Mouse (Mus musculus) embryo, embryonic 10 days (tissue): ENCODE data around the gene Mfn1.

Source experiments
- DNase-seq: peaks from one replicate; pipeline ENCODE4 v3.0.0-alpha.2; 2015; ENCODE audit warnings: low spot score

Mfn1 gene

DNA sequence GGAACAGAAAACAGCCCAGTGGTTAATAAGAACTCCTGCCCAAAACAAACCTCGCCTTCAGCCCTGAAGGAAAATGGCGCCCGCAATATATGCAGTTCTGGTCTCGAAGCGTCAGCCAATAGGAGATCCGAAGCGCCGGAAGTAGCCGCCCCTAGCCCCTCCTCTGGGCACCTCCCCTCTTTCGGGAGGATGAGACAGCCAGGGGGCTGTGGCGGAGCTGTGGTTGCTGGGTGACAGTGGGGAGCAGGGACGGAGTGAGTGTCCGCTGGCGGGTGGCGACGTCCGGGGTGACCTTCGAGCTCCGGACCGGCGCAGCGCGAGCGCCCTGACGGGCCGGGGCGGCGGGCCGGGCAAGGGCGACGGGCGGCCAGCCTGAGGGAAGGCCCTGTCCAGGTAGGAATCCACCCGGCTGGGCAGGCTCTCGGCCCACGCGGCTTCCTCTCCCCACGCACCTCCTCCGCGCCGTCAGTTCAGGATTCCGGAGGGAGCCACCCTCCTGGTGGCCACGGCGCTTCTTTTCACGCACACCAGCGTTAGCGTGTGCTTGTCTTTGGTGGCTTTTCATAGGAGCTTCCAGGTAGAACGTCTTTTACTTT lies at the start of gene Mfn1:
TSS of gene Mfn1 (plus strand) at position 163 of the 596 bp plus-strand sequence.
- DNase-seq = peak; percentile 90

GRCm38 (mm10) chr3:32479961-32480360 lies 49.3 kb upstream of the Mfn1 start:
- no peak for DNase-seq

DNA sequence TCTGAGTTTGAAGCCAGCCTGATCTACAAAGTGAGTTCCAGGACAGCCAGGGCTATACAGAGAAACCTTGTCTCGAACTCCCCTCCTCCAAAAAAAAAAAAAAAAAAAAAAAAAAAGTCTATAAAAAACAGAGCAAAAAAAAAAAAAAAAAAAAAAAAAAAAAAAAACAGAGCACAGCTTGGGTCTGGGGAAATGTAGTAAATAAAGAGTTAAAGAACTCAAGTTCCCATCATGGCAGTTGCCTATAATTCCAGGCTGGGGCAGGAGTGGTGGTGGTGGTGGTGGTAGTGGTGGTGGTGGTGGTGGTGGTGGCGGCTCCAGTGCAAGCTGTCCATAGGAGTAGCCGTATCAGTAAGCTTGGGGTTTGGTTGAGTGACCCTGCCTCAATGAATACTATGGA lies 46.2 kb upstream of the Mfn1 start:
- DNase-seq = no peak

DNA sequence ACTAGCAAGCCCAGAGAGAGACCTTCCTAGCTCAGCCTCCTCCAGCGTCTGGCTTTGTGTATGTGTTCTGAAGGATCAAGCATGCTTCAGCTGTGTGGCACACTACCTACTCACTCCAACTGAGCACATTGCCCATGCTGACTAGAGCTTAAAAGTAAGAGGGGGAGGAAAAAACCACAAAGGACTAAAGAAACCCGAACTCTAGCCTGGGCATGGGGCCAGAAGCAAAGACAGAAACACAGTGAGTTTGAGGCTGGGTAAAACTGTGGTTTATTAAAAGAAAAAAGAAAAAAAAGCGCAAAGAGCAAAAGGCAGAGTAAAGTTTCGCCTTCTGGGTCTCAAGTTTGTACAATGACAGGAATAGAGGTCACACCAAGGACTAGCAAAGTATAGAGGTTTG lies 42.7 kb upstream of the Mfn1 start:
- DNase-seq = no peak

DNA sequence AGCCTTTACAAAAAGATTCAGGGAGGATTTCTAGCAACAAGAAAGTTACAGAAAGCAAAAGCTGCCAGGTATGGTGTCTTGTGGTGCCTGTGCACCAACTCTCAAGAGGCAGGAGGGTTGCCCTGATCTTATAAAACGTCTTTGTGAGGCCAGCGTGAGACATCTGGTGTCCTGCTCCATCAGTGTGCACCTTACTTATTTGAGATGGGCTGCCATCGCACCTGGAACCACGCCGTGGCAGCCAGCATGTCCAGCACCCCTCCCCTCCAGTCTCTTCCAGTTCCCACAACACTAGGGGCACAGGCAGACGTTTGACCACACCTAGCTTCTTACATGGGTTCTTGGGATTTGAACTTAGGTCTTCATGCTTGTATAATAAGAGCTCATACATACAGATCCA lies 41.1 kb upstream of the Mfn1 start:
- DNase-seq = no peak

GRCm38 (mm10) chr3:32490076-32490927 lies 39.0 kb upstream of the Mfn1 start:
- no peak for DNase-seq

DNA sequence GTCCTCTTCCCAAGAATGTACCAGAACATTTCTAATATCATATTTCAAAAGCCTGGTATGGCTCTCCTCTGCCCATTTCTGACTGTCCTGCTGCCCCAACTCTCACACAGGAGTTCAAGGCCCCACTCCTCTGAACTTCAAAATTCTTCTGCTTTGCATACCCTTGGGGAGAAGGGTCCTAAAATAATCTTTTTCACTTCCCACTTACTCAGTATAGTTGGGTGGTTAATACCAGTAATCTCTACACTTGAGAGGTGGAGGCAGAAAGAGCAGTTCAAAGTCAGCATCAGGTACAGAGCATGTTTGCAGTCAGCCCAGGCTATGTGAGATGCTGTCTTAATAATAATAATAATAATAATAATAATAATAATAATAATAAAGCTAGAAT lies 38.3 kb upstream of the Mfn1 start:
- no peak for DNase-seq

DNA sequence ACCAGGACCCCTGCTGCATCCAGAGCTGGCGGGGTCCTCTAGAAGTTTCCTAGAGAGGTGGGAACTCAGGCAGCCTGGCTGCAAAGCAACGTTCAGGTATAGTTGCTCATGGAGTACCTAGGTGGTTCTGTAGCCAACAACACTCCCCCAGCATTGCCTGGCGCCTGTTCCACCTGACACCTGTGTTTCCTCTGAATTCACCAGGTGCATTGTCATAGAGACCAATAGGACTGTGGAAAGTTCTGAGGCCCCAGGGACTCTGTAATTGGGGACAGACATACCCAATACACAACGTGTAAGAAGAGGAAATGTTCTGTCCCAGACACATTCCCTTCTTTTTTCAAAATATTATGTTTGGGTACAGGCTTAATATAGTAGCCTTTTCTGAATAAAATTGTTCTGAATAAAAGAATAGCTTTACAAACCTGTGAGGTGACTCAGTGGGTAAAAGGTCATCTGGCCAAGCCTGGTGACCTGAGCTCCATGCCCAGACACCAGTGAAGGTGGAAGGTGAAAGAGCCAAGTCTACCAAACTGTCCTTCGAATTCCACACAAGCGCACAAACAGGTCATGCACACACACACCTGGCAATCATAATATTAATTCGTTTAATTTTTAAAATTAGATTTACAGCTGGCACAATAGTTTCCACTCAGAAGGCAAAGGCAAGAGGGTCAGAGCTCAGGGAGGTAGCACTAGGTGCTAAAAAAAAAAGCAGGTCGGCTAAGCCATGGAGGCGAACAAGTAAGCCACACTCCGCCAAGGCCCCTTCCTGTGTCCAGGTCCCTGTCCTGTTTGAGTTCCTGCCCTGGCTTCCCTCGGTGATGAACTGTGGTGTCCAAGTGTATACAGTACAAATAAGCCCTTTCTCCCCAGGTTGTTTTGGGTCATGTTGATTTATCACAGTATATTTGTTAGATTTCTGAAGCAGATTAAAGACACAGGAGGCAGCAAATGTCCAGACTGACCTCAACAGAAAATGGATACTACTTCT lies 36.9 kb upstream of the Mfn1 start, which contains the start of gene Kcnmb3:
TSS of gene Kcnmb3 (minus strand) at position 135 of the 994 bp plus-strand sequence.
- no peak for DNase-seq

DNA sequence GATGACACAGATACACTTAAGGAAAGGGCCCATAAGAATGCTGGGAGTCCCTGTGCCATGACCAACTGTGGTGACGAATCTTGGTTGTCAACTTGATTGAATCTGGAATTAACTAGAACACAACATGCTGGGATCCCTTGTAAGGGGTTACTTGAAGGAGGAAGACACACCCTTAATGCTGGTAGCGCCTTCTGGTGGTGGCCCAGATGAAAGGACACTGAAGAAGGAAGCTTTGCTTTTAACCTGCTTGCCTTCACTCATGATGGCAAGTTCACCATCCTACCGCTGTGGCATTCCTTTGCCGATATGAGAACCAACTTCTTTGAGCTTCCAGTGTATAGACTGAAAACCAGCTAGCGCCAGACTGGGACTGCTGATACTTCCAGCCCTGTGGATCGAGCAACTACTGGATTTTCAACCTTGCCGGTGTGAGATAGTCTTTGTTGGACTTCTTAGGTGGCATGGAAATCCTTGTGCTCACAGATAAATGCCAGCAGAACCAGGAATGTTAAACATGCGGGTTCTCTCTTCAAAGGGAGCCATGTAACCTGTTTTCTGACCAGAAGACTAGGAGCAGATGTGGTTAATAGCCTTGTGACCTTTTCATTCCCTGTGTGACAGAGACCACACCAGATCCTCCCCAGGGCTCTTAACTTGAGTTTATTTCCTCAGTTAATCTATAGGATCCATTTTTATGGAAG lies 34.7 kb upstream of the Mfn1 start:
- DNase-seq = peak; percentile 13

- no peak for DNase-seq
Observed at GRCm38 (mm10) chr3:32495088-32495770, 34.0 kb upstream of the Mfn1 start.

DNA sequence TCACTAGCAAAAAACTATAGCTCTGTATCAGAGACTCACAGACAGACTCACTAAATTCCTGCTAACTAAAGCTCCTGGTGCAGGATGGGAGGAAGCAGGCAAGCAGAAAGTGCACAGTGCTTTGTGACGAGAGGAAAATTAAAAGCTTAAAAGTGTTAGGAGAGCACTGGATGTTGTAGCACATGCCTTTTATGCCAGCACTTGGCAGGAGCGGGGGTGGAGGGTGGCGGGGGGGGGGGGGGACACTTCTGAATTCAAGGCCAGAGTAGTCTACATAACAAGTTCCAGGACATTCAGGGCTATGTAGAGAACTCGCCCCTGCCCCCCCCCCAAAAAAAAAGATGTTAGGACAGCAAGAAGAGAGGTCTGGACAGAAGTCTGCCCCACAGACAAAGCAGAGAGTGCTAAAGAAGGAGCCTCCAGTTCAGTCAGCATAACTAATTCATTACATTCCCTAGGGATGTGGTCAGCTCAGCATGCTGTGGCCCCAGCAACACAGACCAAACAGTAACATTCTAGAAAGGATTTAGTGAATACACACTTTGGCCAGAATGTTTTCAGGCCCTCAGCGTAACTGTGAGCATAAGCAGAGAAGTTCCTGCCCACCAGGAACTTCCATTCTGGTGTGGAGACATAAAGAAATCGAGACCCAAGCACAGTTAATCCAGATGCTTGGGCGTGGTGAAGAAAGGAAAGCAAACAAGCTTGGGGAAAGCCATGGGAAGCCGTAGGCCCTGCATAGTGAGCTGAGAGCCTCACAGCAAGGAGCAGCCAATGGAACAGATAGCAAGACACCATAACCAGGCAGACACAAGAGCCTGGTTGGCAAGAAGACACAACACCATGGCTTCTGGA lies 33.2 kb upstream of the Mfn1 start:
- DNase-seq = peak; percentile 44

- no peak for DNase-seq
Observed at GRCm38 (mm10) chr3:32496711-32497070, 32.6 kb upstream of the Mfn1 start.

DNA sequence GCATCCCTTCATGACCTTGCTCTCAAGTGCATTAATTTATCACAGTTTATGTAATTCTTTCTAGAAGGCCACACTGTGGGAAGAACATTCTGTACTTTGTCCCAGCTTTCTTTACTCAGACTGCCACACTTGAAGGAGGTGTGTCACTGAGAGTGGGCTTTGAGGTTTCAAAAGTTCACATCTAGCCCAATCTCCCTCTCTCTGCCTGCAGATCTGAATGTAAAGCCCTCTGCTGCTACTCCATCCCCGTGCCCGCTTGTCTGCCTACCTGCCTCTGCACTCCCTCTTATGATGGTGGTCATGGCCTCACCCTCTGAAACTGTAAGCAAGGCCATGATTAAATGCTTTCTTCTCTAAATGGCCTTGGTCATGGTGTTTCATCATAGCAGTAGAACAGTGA lies 28.9 kb upstream of the Mfn1 start:
- no peak for DNase-seq

DNA sequence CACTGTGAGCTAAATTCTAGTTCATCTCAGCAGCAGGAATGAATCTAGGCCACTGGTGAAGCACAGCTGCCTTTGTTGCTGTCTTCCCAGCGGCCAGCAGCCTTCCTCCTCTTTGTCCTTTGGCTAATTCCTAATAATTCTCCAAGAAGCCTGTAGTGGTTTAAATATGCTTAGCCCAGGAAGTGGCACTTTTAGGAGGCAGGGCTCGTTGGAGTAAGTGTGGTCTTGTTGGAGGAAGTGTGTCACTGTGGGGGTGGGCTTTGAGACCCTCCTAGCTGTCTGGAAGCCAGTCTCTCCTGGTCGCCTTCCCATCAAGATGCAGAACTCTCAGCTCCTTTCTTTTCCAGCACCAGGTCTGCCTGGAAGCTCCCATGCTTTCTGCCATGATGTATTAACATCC lies 23.4 kb upstream of the Mfn1 start:
- DNase-seq = no peak

GRCm38 (mm10) chr3:32506366-32507225 lies 22.7 kb upstream of the Mfn1 start:
- DNase-seq = no peak

GRCm38 (mm10) chr3:32508666-32509324 lies 20.5 kb upstream of the Mfn1 start:
- peak; percentile 88 for DNase-seq

- peak; percentile 18 for DNase-seq
Observed at GRCm38 (mm10) chr3:32509496-32510374, 19.5 kb upstream of the Mfn1 start, which contains the start of gene Zfp639. TSS of gene Zfp639 (plus strand) at chr3:32510259.
